Mouse (Mus musculus) heart, embryonic 15.5 days (tissue): Measurements from ENCODE around the gene Olfr958. TPM values are rescaled to one million over a fixed set of nuclear protein-coding genes. Genes with fewer than 3 reads are reported as not detected.

Source experiments
- ATAC-seq: fragments of 200-750 bp; cut with Nextera tagmentation; replicated peaks from 2 replicates; pipeline ENCODE4 v1.8.0; 2017; ENCODE audit warnings: low read depth, moderate TSS enrichment; ENCODE audit not compliant: insufficient number of reproducible peaks, insufficient read depth, low FRiP score
- H3K27ac ChIP-seq: fragments of 300-500 bp; sonication (generic); 2 replicates; pipeline ENCODE4 v1.5.1; 2015; ENCODE audit warnings: mild to moderate bottlenecking, inconsistent platforms
- H3K27me3 ChIP-seq: fragments of 300-500 bp; sonication (generic); 2 replicates; pipeline ENCODE4 v1.6.1; 2015; ENCODE audit warnings: inconsistent platforms
- H3K36me3 ChIP-seq: fragments of 300-500 bp; sonication (generic); 2 replicates; pipeline ENCODE4 v1.6.1; 2015; ENCODE audit warnings: mild to moderate bottlenecking, inconsistent platforms
- H3K4me1 ChIP-seq: fragments of 300-500 bp; sonication (generic); replicated peaks from 2 replicates; pipeline ENCODE4 v1.6.1; 2015; ENCODE audit warnings: inconsistent platforms
- H3K4me2 ChIP-seq: fragments of 300-500 bp; sonication (generic); 2 replicates; pipeline ENCODE4 v1.6.1; 2015; ENCODE audit warnings: inconsistent platforms, mild to moderate bottlenecking, moderate library complexity
- H3K4me3 ChIP-seq: fragments of 300-500 bp; sonication (generic); 2 replicates; pipeline ENCODE4 v1.5.1; 2015; ENCODE audit warnings: mild to moderate bottlenecking, inconsistent platforms
- H3K9ac ChIP-seq: fragments of 300-500 bp; sonication (generic); 2 replicates; pipeline ENCODE4 v1.6.1; 2015; ENCODE audit warnings: mild to moderate bottlenecking, inconsistent platforms
- H3K9me3 ChIP-seq: fragments of 300-500 bp; sonication (generic); replicated peaks from 2 replicates; pipeline ENCODE4 v1.6.1; 2016; ENCODE audit warnings: inconsistent platforms
- WGBS: fragments of 180-500 bp; shearing (Covaris S2); methylation state at CpG from one replicate; pipeline ENCODE4 v1.1.7; 2015; ENCODE audit warnings: mixed read lengths; 5-methylcytosine and 5-hydroxymethylcytosine counted together
- polyA plus RNA-seq: library from polyadenylated mRNA; unstranded; fragments of >200 nt; fragmentation: Nextera tagmentation; extraction: Ambion mirVana; gene quantifications from 2 replicates; pipeline ENCODE4 v1.2.1, GENCODE M21; 2015

Olfr958 gene
- polyA plus RNA-seq, 1 experiment from 2014 or later = not detected

DNA sequence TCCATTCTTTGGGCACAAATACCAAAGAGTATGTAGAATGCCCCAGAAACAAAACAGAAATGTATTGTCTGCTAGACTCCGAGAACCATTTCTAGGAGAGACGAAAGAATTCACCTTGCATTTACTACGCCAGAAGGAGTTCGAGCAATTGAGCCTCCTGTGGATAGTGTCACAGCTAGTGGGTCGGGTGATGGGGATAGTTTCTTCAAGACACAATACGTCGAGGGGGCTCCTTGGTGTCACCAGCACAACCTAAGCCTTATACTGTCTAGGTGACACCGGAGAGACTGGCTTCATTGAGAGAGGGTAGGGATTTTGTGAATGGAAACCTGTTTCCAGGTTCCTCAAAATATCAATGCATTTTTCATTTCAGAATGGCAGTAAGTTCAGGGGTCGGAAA lies 44.4 kb downstream of the Olfr958 start:
- ATAC-seq = no peak
- no peak overlapping the region for H3K4me2 ChIP-seq
- H3K36me3 ChIP-seq = no peaks in the 10 kb centered on the region
- WGBS = 70% methylated on average over 9 of the region's 9 CpGs
- H3K4me3 ChIP-seq = no peak overlapping the region
- H3K9me3 ChIP-seq = no peaks in the 10 kb centered on the region
- H3K27ac ChIP-seq = no peak overlapping the region
- H3K9ac ChIP-seq = no peak overlapping the region
- H3K4me1 ChIP-seq = no peaks in the 10 kb centered on the region
- no peaks in the 10 kb centered on the region for H3K27me3 ChIP-seq

DNA sequence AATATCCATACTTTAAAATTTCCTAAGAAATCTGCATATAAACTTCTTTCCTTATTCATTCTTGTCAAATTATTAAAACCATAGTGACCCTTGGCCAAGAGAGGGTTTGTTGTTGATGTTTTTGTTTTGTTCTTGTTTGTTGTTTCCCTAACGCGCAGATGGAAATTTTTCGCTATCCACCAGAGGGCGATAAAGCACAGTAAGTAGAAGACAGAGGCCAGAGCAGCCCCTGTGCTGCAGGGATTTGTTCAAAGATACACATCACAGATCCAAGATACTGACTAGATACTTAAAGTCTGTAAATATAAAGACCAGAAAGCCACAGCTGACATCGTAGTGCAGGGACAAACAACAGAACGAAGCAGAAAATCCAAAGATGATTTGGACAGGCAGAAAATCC lies 44.9 kb downstream of the Olfr958 start:
- Histone ChIP-seq H3K9ac (no peak overlapping the region), H3K36me3 (no peaks in the 10 kb centered on the region), H3K9me3 (no peaks in the 10 kb centered on the region), H3K4me1 (no peaks in the 10 kb centered on the region), H3K27ac (no peak overlapping the region), H3K4me3 (no peak overlapping the region), H3K4me2 (no peak overlapping the region), H3K27me3 (no peaks in the 10 kb centered on the region)
- no peak for ATAC-seq
- 10% methylated on average over 6 of the region's 6 CpGs for whole genome bisulfite sequencing

Other genes starting within 250 kb of the Olfr958 start
- gene Olfr948, start 228.0 kb downstream of the Olfr958 start, polyA plus RNA-seq = not detected in 2 replicates
- not detected in 2 replicates for gene Olfr951, start 166.6 kb downstream of the Olfr958 start, polyA plus RNA-seq
- not detected in 2 replicates for gene Olfr952, start 126.9 kb downstream of the Olfr958 start, polyA plus RNA-seq
- gene Olfr954, start 97.4 kb downstream of the Olfr958 start, polyA plus RNA-seq = not detected in 2 replicates
- gene Olfr955, start 82.1 kb downstream of the Olfr958 start, polyA plus RNA-seq = not detected in 2 replicates
- not detected in 2 replicates for gene Olfr44, start 60.1 kb downstream of the Olfr958 start, polyA plus RNA-seq
- gene Olfr957, start 38.2 kb downstream of the Olfr958 start, polyA plus RNA-seq = not detected in 2 replicates
- not detected in 2 replicates for gene Olfr959, start 21.5 kb upstream of the Olfr958 start, polyA plus RNA-seq
- 8.2 and 11.3 TPM in 2 replicates for gene AW551984, start 50.3 kb upstream of the Olfr958 start, polyA plus RNA-seq
- not detected in 2 replicates for gene Olfr148, start 56.6 kb upstream of the Olfr958 start, polyA plus RNA-seq
- gene Olfr960, start 67.3 kb upstream of the Olfr958 start, polyA plus RNA-seq = not detected in 2 replicates
- not detected in 2 replicates for gene Olfr961, start 91.0 kb upstream of the Olfr958 start, polyA plus RNA-seq
- gene Olfr963, start 113.2 kb upstream of the Olfr958 start, polyA plus RNA-seq = not detected in 2 replicates
- not detected in 2 replicates for gene Olfr149, start 153.1 kb upstream of the Olfr958 start, polyA plus RNA-seq
- gene Olfr965, start 157.3 kb upstream of the Olfr958 start, polyA plus RNA-seq = not detected in 2 replicates
- not detected in 2 replicates for gene Olfr150, start 176.9 kb upstream of the Olfr958 start, polyA plus RNA-seq
- not detected in 2 replicates for gene Olfr967, start 192.2 kb upstream of the Olfr958 start, polyA plus RNA-seq
- gene Olfr968, start 229.2 kb upstream of the Olfr958 start, polyA plus RNA-seq = not detected in 2 replicates
- gene Olfr969, start 236.9 kb upstream of the Olfr958 start, polyA plus RNA-seq = not detected in 2 replicates